Mouse (Mus musculus): ENCODE data around the gene Fam163a. TPM values are rescaled to one million over a fixed set of nuclear protein-coding genes. Genes with fewer than 3 reads are reported as not detected.
A peak's percentile ranks its signal among the peaks of the same experiment; 100 is the strongest.

Fam163a gene
- polyA plus RNA-seq, 1 experiment from 2014 or later: 2.6 TPM

- Histone ChIP-seq H3K36me3 (ENCODE audit: control insufficient read depth, insufficient read depth, low read length) (no peaks in the 10 kb centered on the region), H3K4me2 (ENCODE audit: low read depth, low read length, severe bottlenecking) (no peak overlapping the region), H3K27ac (ENCODE audit: low read depth, low read length) (no peak overlapping the region), H3K9me3 (ENCODE audit: control insufficient read depth, low read length) (no peaks in the 10 kb centered on the region), H3K4me1 (replicated peaks; ENCODE audit: control insufficient read depth, insufficient read depth, low read length) (peaks cover 4% of the 10 kb centered on the region; the same call in 1 of the 2 replicates), H3K27me3 (ENCODE audit: control insufficient read depth, insufficient read depth, low read length) (no peaks in the 10 kb centered on the region), H3K4me3 (ENCODE audit: low read depth, low read length) (no peak overlapping the region), H3K9ac (ENCODE audit: low read length) (no peak overlapping the region)
- WGBS: 33% methylated on average over 7 of the region's 7 CpGs
- ATAC-seq (replicated peaks; ENCODE audit: low FRiP score) (peak; percentile 73; the same call in 1 of the 2 replicates), DNase-seq (ENCODE audit: low spot score) (no peak)
These were observed 12.0 kb downstream of the Fam163a start for GRCm38 (mm10) chr1:156192853-156193252.

DNA sequence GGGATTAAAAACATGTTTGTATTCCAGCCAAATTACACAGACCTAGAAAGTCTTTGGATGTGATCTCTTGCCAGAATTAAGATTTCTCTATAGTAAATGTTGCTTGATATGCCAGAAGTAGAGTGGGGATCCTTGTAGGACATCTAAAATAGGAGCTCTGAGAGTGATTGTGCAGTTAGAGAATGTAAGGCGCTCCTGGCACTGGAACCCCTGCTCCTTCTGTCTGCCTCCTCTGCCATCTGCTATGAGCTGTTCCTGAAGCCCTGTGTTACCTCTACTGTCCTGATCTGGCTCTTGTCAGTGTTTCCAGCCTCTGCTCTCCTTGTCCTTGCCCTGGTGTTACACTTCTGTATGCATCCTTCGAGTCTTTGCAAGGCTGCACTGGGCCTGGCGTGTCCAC, 18.2 kb downstream of the Fam163a start:
- Histone ChIP-seq H3K9ac (ENCODE audit: low read length) (no peak overlapping the region), H3K27me3 (ENCODE audit: control insufficient read depth, insufficient read depth, low read length) (no peaks in the 10 kb centered on the region), H3K9me3 (ENCODE audit: control insufficient read depth, low read length) (no peaks in the 10 kb centered on the region), H3K4me2 (ENCODE audit: low read depth, low read length, severe bottlenecking) (no peak overlapping the region), H3K27ac (ENCODE audit: low read depth, low read length) (no peak overlapping the region), H3K4me3 (ENCODE audit: low read depth, low read length) (no peak overlapping the region), H3K36me3 (ENCODE audit: control insufficient read depth, insufficient read depth, low read length) (no peaks in the 10 kb centered on the region), H3K4me1 (replicated peaks; ENCODE audit: control insufficient read depth, insufficient read depth, low read length) (no peaks in the 10 kb centered on the region; the same call in 1 of the 2 replicates)
- WGBS: 87% methylated on average over 3 of the region's 3 CpGs
- DNase-seq (ENCODE audit: low spot score): no peak
- no peak for ATAC-seq (replicated peaks; ENCODE audit: low FRiP score)

- 47% methylated on average over 11 of the region's 11 CpGs for WGBS
- H3K9ac ChIP-seq (ENCODE audit: low read length): no peak overlapping the region
- no peaks in the 10 kb centered on the region for H3K9me3 ChIP-seq (ENCODE audit: control insufficient read depth, low read length)
- no peaks in the 10 kb centered on the region; the same call in 1 of the 2 replicates for H3K4me1 ChIP-seq (replicated peaks; ENCODE audit: control insufficient read depth, insufficient read depth, low read length)
- H3K4me2 ChIP-seq (ENCODE audit: low read depth, low read length, severe bottlenecking): no peak overlapping the region
- ATAC-seq (replicated peaks; ENCODE audit: low FRiP score) (no peak), DNase-seq (ENCODE audit: low spot score) (no peak)
- H3K27ac ChIP-seq (ENCODE audit: low read depth, low read length): no peak overlapping the region
- H3K36me3 ChIP-seq (ENCODE audit: control insufficient read depth, insufficient read depth, low read length): no peaks in the 10 kb centered on the region
- no peak overlapping the region for H3K4me3 ChIP-seq (ENCODE audit: low read depth, low read length)
- H3K27me3 ChIP-seq (ENCODE audit: control insufficient read depth, insufficient read depth, low read length): no peaks in the 10 kb centered on the region
These were observed 20.7 kb downstream of the Fam163a start for GRCm38 (mm10) chr1:156184158-156184571.

GRCm38 (mm10) chr1:156183176-156183958, 21.5 kb downstream of the Fam163a start:
- H3K27me3 ChIP-seq (ENCODE audit: control insufficient read depth, insufficient read depth, low read length): no peaks in the 10 kb centered on the region
- H3K4me3 ChIP-seq (ENCODE audit: low read depth, low read length): no peak overlapping the region
- no peaks in the 10 kb centered on the region for H3K36me3 ChIP-seq (ENCODE audit: control insufficient read depth, insufficient read depth, low read length)
- no peak overlapping the region for H3K4me2 ChIP-seq (ENCODE audit: low read depth, low read length, severe bottlenecking)
- no peaks in the 10 kb centered on the region for H3K9me3 ChIP-seq (ENCODE audit: control insufficient read depth, low read length)
- DNase-seq (ENCODE audit: low spot score) (no peak), ATAC-seq (replicated peaks; ENCODE audit: low FRiP score) (no peak)
- WGBS: 15% methylated on average over 6 of the region's 6 CpGs
- no peak overlapping the region for H3K9ac ChIP-seq (ENCODE audit: low read length)
- no peak overlapping the region for H3K27ac ChIP-seq (ENCODE audit: low read depth, low read length)
- no peaks in the 10 kb centered on the region; the same call in 1 of the 2 replicates for H3K4me1 ChIP-seq (replicated peaks; ENCODE audit: control insufficient read depth, insufficient read depth, low read length)

DNA sequence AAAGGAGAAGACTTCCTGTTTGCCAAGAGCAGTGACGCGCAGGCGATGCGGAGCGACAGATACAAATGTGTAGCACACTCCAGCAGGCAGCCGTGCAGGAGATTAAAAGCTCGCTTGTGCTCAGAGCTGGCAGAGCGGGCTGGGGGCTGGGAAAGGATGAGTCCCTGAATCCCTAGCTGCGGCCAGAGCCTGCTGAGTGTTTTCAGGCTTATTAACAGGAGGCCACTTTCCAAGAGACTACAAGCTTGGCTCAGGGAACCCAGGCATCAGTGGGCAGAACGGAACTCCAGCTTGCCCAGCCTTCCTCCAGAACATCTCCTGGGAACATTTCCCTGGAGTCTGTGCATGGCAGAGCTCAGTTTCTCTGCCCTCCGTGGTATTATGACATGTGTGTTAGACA, 25.0 kb downstream of the Fam163a start:
- H3K27ac ChIP-seq (ENCODE audit: low read depth, low read length): no peak overlapping the region
- no peak overlapping the region for H3K4me2 ChIP-seq (ENCODE audit: low read depth, low read length, severe bottlenecking)
- peak overlapping the region; percentile 27; the same call in 1 of the 2 replicates for H3K9ac ChIP-seq (ENCODE audit: low read length)
- no peaks in the 10 kb centered on the region; the same call in 1 of the 2 replicates for H3K4me1 ChIP-seq (replicated peaks; ENCODE audit: control insufficient read depth, insufficient read depth, low read length)
- H3K4me3 ChIP-seq (ENCODE audit: low read depth, low read length): no peak overlapping the region
- DNase-seq (ENCODE audit: low spot score) (peak; percentile 54), ATAC-seq (replicated peaks; ENCODE audit: low FRiP score) (no peak)
- H3K9me3 ChIP-seq (ENCODE audit: control insufficient read depth, low read length): no peaks in the 10 kb centered on the region
- 23% methylated on average over 11 of the region's 11 CpGs for WGBS
- no peaks in the 10 kb centered on the region for H3K36me3 ChIP-seq (ENCODE audit: control insufficient read depth, insufficient read depth, low read length)
- H3K27me3 ChIP-seq (ENCODE audit: control insufficient read depth, insufficient read depth, low read length): no peaks in the 10 kb centered on the region

GRCm38 (mm10) chr1:156168737-156169136, 36.1 kb downstream of the Fam163a start:
- no peaks in the 10 kb centered on the region for H3K27me3 ChIP-seq (ENCODE audit: control insufficient read depth, insufficient read depth, low read length)
- DNase-seq (ENCODE audit: low spot score) (no peak), ATAC-seq (replicated peaks; ENCODE audit: low FRiP score) (no peak)
- H3K36me3 ChIP-seq (ENCODE audit: control insufficient read depth, insufficient read depth, low read length): no peaks in the 10 kb centered on the region
- H3K9me3 ChIP-seq (ENCODE audit: control insufficient read depth, low read length): no peaks in the 10 kb centered on the region
- no peaks in the 10 kb centered on the region for H3K4me1 ChIP-seq (replicated peaks; ENCODE audit: control insufficient read depth, insufficient read depth, low read length)
- no peak overlapping the region for H3K27ac ChIP-seq (ENCODE audit: low read depth, low read length)
- WGBS: 62% methylated on average over 6 of the region's 6 CpGs
- no peak overlapping the region for H3K4me2 ChIP-seq (ENCODE audit: low read depth, low read length, severe bottlenecking)
- no peak overlapping the region for H3K4me3 ChIP-seq (ENCODE audit: low read depth, low read length)
- no peak overlapping the region for H3K9ac ChIP-seq (ENCODE audit: low read length)

- ATAC-seq (replicated peaks; ENCODE audit: low FRiP score) (no peak), DNase-seq (ENCODE audit: low spot score) (no peak)
- 83% methylated on average over 3 of the region's 3 CpGs for WGBS
- Histone ChIP-seq H3K9me3 (ENCODE audit: control insufficient read depth, low read length) (no peaks in the 10 kb centered on the region), H3K27me3 (ENCODE audit: control insufficient read depth, insufficient read depth, low read length) (no peaks in the 10 kb centered on the region), H3K4me2 (ENCODE audit: low read depth, low read length, severe bottlenecking) (no peak overlapping the region), H3K4me3 (ENCODE audit: low read depth, low read length) (no peak overlapping the region), H3K27ac (ENCODE audit: low read depth, low read length) (no peak overlapping the region), H3K9ac (ENCODE audit: low read length) (no peak overlapping the region), H3K36me3 (ENCODE audit: control insufficient read depth, insufficient read depth, low read length) (no peaks in the 10 kb centered on the region), H3K4me1 (replicated peaks; ENCODE audit: control insufficient read depth, insufficient read depth, low read length) (no peaks in the 10 kb centered on the region)
These were observed 88.1 kb downstream of the Fam163a start for GRCm38 (mm10) chr1:156116770-156117169.

DNA sequence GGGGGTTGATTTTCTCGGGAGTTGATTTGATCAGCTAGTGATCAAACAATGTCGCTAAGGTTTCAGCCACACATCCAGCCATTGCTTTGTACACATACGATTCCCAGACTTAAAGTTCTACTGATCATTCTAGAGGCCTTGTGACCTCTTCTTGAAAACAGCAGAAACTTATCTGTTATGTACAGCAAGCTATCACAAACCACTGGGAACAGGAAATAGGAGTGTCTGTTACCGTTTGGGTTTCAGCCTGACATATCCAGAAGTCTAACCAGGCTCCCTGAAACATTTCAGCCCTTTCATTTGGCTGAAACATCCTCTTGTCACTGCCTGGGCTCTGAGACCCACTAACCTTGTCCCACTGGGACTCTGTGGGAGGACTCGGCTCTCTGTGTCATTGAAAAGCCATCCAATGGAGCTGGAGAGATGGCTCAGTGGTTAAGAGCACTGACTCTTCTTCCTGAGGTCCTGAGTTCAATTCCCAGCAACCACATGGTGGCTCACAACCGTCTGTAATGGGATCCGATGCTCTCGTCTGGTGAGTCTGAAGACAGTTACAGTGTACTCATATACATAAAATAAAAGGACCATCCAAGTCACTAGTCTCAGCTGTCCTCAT, 90.8 kb downstream of the Fam163a start:
- no peaks in the 10 kb centered on the region for H3K27me3 ChIP-seq (ENCODE audit: control insufficient read depth, insufficient read depth, low read length)
- DNase-seq (ENCODE audit: low spot score) (no peak), ATAC-seq (replicated peaks; ENCODE audit: low FRiP score) (no peak)
- H3K36me3 ChIP-seq (ENCODE audit: control insufficient read depth, insufficient read depth, low read length): no peaks in the 10 kb centered on the region
- H3K4me3 ChIP-seq (ENCODE audit: low read depth, low read length): no peak overlapping the region
- H3K4me2 ChIP-seq (ENCODE audit: low read depth, low read length, severe bottlenecking): no peak overlapping the region
- H3K27ac ChIP-seq (ENCODE audit: low read depth, low read length): no peak overlapping the region
- no peak overlapping the region for H3K9ac ChIP-seq (ENCODE audit: low read length)
- no peaks in the 10 kb centered on the region for H3K9me3 ChIP-seq (ENCODE audit: control insufficient read depth, low read length)
- WGBS: 86% methylated on average over 8 of the region's 8 CpGs
- no peaks in the 10 kb centered on the region; the same call in 1 of the 2 replicates for H3K4me1 ChIP-seq (replicated peaks; ENCODE audit: control insufficient read depth, insufficient read depth, low read length)

Data from forebrain, embryonic 11.5 days (tissue).